Mouse (Mus musculus): Measurements from ENCODE around the gene Itpkb.

- TF ChIP-seq CTCF (IDR thresholded peaks at IDR 0.05) (no peak), EP300 (IDR thresholded peaks at IDR 0.05) (no peak)
These were observed 70.6 kb downstream of the Itpkb start for GRCm38 (mm10) chr1:180400691-180401455.

Data from lung, postnatal 0 days (tissue).